Mouse (Mus musculus) G1E (cell line): ENCODE data around the gene Parpbp.

Source experiments
- CTCF ChIP-seq: IDR thresholded peaks from 2 replicates; pipeline ENCODE4 v1.5.1; 2012; ENCODE audit warnings: low read depth, low read length, inconsistent platforms, mixed read lengths
- GATA1 ChIP-seq: IDR thresholded peaks from 2 replicates; pipeline ENCODE4 v1.6.1; 2012; ENCODE audit warnings: borderline replicate concordance, low read length, inconsistent platforms, mixed read lengths
- POLR2AphosphoS5 ChIP-seq: IDR thresholded peaks from 2 replicates; pipeline ENCODE4 v1.6.1; 2012; ENCODE audit warnings: low read depth, low read length, inconsistent platforms; ENCODE audit not compliant: insufficient replicate concordance

- TF ChIP-seq CTCF (no peak), POLR2AphosphoS5 (no peak), GATA1 (no peak)
Measured at GRCm38 (mm10) chr10:88119721-88120120, 27.0 kb downstream of the Parpbp start.
